Mouse (Mus musculus) midbrain, embryonic 14.5 days (tissue): ENCODE measurements at regions not wholly inside any gene's neighbourhood (a gene's known extent, or its start where the extent isn't known, plus 50 kb on each side); places are given as distances from the start of the nearest gene placed in this dataset.
A peak's percentile ranks its signal among the peaks of the same experiment; 100 is the strongest.

Source experiments
- ATAC-seq: fragments of 200-750 bp; cut with Nextera tagmentation; 2 replicates; pipeline ENCODE4 v1.8.0; 2017; ENCODE audit warnings: moderate number of reproducible peaks, moderate library complexity; ENCODE audit not compliant: low FRiP score, low TSS enrichment
- DNase-seq: peaks from one replicate; pipeline ENCODE4 v3.0.0-alpha.2; 2015
- H3K27ac ChIP-seq: fragments of 300-500 bp; sonication (generic); replicated peaks from 2 replicates; pipeline ENCODE4 v1.5.1; 2014; ENCODE audit warnings: mild to moderate bottlenecking, low read depth, low read length, moderate library complexity
- H3K27me3 ChIP-seq: fragments of 300-500 bp; sonication (generic); 2 replicates; pipeline ENCODE4 v1.6.1; 2014; ENCODE audit warnings: low read length, control low read depth, mixed read lengths; ENCODE audit not compliant: control insufficient read depth, insufficient read depth
- H3K36me3 ChIP-seq: fragments of 300-500 bp; sonication (generic); 2 replicates; pipeline ENCODE4 v1.6.1; 2014; ENCODE audit warnings: low read length, control low read depth; ENCODE audit not compliant: control insufficient read depth, insufficient read depth
- H3K4me1 ChIP-seq: fragments of 300-500 bp; sonication (generic); 2 replicates; pipeline ENCODE4 v1.6.1; 2014; ENCODE audit warnings: mild to moderate bottlenecking, antibody characterized with exemption, low read length, control low read depth; ENCODE audit not compliant: control insufficient read depth, insufficient read depth
- H3K4me2 ChIP-seq: fragments of 300-500 bp; sonication (generic); 2 replicates; pipeline ENCODE4 v1.6.1; 2014; ENCODE audit warnings: mild to moderate bottlenecking, low read length, moderate library complexity
- H3K4me3 ChIP-seq: fragments of 300-500 bp; sonication (generic); replicated peaks from 2 replicates; pipeline ENCODE4 v1.5.1; 2014; ENCODE audit warnings: low read depth, low read length
- H3K9ac ChIP-seq: fragments of 300-500 bp; sonication (generic); replicated peaks from 2 replicates; pipeline ENCODE4 v1.6.1; 2014; ENCODE audit warnings: mild to moderate bottlenecking, low read length, moderate library complexity
- H3K9me3 ChIP-seq: fragments of 300-500 bp; sonication (generic); 2 replicates; pipeline ENCODE4 v1.6.1; 2016; ENCODE audit warnings: low read length, control low read depth, mixed read lengths; ENCODE audit not compliant: control insufficient read depth
- WGBS: fragments of 180-500 bp; shearing (Covaris S2); extraction: QIAGEN DNeasy Blood & Tissue Kit; methylation state at CpG from one replicate; pipeline ENCODE4 v1.1.7; 2014; 5-methylcytosine and 5-hydroxymethylcytosine counted together

DNA sequence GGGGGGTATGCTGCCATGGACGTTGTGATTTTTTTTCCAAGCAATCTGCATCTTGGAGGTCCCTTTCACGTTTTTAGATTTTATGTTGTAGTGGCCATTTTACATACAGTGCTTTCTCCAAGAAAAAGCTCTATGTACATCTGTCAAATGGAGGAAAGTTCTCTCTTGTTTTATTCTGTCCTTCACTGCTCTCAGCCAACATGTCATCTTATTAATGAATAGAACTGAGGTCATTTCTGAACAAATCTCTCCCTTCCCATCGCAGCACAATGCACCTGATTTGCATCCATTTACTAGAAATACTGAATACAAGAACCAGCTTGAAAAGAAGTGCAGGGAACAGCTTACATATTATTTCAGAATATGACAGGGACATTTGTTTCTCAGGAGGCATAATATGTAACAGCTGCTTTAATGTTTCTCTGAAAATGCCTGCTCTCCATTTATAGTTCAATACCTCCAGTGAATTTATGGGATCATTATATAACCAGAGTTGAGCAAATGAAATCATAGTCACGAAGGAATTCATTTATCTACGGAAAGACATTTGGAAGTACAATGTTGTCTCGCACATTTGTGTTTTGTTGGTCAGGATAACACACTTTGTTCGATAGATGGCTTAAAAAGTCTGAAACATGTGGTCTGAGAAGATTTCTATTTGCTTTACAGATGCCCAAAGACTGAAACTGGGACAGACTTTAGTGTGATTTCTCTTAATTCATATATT, 224.3 kb downstream of the Usp25 start:
- peak overlapping the region; percentile 42 for H3K4me3 ChIP-seq
- no peaks in the 10 kb centered on the region for H3K27me3 ChIP-seq
- H3K4me2 ChIP-seq = peak overlapping the region; percentile 81
- DNase-seq = peak; percentile 67
- no peaks in the 10 kb centered on the region for H3K9me3 ChIP-seq
- 16% methylated on average over 7 of the region's 7 CpGs for WGBS
- H3K9ac ChIP-seq = peak overlapping the region; percentile 74
- no peak for ATAC-seq
- peak overlapping the region; percentile 97 for H3K27ac ChIP-seq
- H3K36me3 ChIP-seq = no peaks in the 10 kb centered on the region
- peaks cover 17% of the 10 kb centered on the region; the same call in 1 of the 2 replicates for H3K4me1 ChIP-seq

DNA sequence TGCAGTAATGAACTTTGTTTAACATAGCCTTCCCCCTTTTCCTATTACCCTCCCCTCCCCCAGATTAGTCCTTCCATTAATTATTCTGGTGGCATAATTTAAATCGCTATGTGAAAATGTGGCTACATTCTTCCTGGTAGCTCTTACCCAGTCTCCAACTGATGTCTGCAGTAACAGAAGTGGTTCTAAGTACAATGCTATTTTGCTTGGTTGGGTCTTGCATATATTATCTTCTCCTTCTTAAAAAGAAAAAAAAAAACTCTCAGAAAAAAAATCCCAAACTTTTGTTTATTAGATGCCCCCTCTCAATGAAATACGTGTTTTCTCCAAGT, 223.7 kb downstream of the Usp25 start:
- peak overlapping the region; percentile 81 for H3K4me2 ChIP-seq
- 16% methylated on average over 2 of the region's 2 CpGs for WGBS
- peaks cover 17% of the 10 kb centered on the region; the same call in 1 of the 2 replicates for H3K4me1 ChIP-seq
- H3K27me3 ChIP-seq = no peaks in the 10 kb centered on the region
- ATAC-seq = no peak
- H3K9me3 ChIP-seq = no peaks in the 10 kb centered on the region
- DNase-seq = no peak
- H3K36me3 ChIP-seq = no peaks in the 10 kb centered on the region
- H3K9ac ChIP-seq = peak overlapping the region; percentile 74
- H3K27ac ChIP-seq = peak overlapping the region; percentile 97
- H3K4me3 ChIP-seq = peak overlapping the region; percentile 42

DNA sequence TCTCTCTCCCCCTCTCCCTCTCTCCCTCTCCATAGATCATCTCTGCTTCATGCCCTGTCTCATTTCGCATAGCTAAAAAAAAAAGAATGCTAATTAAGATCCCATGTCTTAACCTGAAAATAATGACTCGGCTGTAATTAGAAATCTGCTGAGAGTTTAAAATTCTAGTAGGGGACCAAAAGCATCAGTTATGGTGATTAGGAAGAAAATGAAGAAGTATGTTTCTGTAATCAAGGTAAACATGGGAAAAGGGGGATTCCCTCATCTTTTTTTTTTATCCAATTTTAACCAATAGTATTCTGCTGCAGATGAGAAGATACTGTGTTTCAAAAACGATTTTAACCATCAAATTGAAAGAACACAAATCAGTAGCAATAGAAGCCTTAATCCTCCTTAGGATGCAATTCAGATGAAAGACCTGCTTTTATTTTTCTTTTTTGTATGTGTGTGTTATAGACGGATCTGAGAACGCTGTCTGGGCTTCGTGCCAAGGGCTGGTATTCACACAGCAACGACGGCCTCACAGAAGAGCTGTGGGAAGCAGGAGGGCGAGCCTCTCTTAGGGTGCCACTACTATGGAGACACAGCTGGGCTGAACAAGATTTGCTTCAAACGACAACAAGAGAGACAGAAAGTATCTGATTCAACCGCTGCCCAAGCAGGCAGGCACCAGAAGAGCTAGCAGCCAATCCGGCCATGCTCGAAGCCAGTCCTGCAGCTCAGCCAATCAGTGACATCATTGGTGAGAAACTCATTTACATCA, 223.2 kb downstream of the Usp25 start:
- WGBS = 5% methylated on average over 13 of the region's 13 CpGs
- Histone ChIP-seq H3K9me3 (no peaks in the 10 kb centered on the region), H3K4me3 (peak overlapping the region; percentile 42), H3K4me2 (peak overlapping the region; percentile 81), H3K27ac (peak overlapping the region; percentile 97), H3K27me3 (no peaks in the 10 kb centered on the region), H3K36me3 (no peaks in the 10 kb centered on the region), H3K9ac (peak overlapping the region; percentile 74), H3K4me1 (peaks cover 15% of the 10 kb centered on the region; the same call in 1 of the 2 replicates)
- ATAC-seq = peak; percentile 86
- peak; percentile 92 for DNase-seq

DNA sequence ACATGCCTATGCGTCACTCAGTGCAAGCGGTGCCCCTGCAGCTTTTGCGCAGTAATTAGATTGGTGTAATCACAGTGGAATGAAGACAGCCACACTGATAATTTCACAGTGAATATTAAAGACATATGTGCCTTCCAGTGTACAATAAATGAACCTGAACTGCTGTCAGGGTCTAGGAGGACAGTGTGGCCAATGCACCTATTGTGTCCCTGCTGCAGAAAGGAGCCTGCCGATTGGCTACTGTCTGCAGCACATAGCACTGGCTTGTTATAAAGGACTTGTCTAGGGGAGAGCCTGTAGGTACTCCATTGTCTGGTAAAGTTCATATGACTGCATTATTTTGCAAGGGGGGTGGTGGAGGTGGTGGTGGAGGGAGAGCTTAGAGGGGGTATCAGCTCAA, 222.5 kb downstream of the Usp25 start:
- H3K27me3 ChIP-seq = no peaks in the 10 kb centered on the region
- ATAC-seq (peak; percentile 89), DNase-seq (peak; percentile 84)
- H3K36me3 ChIP-seq = no peaks in the 10 kb centered on the region
- H3K4me3 ChIP-seq = peak overlapping the region; percentile 42
- peak overlapping the region; percentile 97 for H3K27ac ChIP-seq
- WGBS = 11% methylated on average over 4 of the region's 4 CpGs
- H3K4me2 ChIP-seq = peak overlapping the region; percentile 81
- peaks cover 8% of the 10 kb centered on the region; the same call in 1 of the 2 replicates for H3K4me1 ChIP-seq
- peak overlapping the region; percentile 74 for H3K9ac ChIP-seq
- H3K9me3 ChIP-seq = no peaks in the 10 kb centered on the region

DNA sequence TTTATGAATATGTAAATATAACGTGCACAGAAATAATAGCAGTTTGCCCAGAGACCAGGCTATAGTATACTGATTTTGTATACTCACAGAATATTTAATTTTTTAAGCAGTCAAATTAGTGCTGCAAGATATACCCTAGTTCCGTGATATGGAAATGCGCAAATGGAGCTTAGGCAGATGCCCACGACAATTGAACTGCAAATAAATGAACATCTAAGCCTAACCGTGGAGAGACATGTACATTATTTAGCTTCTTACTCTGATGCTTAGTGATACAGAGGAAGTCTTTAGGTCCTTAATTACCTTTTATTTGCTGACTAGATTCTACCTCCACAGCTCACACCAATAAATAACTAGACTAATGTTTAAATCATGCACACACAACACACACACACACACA, 221.9 kb downstream of the Usp25 start:
- H3K4me3 ChIP-seq = peak overlapping the region; percentile 42
- 0 out of 2 replicates have a peak, but pooled peaks cover 5% of the 10 kb centered on the region for H3K4me1 ChIP-seq
- H3K36me3 ChIP-seq = no peaks in the 10 kb centered on the region
- peak overlapping the region; percentile 74 for H3K9ac ChIP-seq
- H3K27me3 ChIP-seq = no peaks in the 10 kb centered on the region
- WGBS = 29% methylated on average over 5 of the region's 5 CpGs
- ATAC-seq (no peak), DNase-seq (peak; percentile 58)
- peak overlapping the region; percentile 81 for H3K4me2 ChIP-seq
- peak overlapping the region; percentile 97 for H3K27ac ChIP-seq
- no peaks in the 10 kb centered on the region for H3K9me3 ChIP-seq
